Mouse (Mus musculus) cerebellum, adult 11 months (tissue): ENCODE measurements around the gene Asxl1.

Source experiments
- DNase-seq: peaks from one replicate; pipeline ENCODE4 v3.0.0; 2022

The Asxl1 gene

GRCm38 (mm10) chr2:153345454-153346220 is at the start of gene Asxl1:
TSS of gene Asxl1 (plus strand) at chr2:153345829.
- DNase-seq: peak; percentile 93

- DNase-seq: no peak
Measured at GRCm38 (mm10) chr2:153297771-153298170, 47.9 kb upstream of the Asxl1 start.

- no peak for DNase-seq
Measured at GRCm38 (mm10) chr2:153298460-153298859, 47.2 kb upstream of the Asxl1 start.

DNA sequence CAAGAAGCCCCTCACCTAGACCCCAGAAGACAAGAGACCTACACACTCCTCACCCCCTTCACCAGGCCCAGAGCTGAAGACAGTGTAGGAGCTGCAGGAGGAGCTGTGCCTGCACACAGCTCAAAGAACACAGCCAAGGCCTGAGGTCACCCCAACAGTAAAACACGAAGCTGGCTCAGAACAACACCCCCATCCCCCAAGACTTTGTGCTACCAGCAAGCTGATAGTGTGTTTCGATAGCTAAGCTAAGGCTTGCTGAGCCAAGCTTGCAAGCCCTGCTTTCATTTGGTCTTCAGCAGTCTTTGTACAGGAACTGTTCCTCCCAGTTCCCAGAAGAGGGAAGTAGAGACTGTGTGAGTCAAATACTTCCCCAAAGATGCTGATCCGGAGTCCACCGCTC is 46.8 kb upstream of the Asxl1 start:
- no peak for DNase-seq

DNA sequence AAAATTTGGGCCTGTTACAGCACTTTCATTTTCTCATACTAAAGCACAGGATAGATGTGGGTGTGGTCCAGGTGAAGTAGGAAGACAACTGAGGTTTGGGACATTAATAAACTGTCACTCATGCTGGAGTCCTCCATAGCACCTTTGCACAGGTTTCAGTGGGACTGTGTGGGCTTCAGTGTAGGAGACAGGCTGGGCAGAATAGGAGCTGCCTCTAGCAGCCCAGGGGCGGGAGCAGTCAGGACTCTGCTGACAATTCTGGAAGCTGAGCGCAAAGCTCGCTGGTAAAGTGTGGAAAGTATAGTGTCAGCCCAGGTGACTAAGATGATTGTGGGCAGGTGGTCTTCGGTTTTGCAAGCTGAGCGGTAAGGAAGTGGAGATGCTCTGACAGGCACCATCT is 44.5 kb upstream of the Asxl1 start:
- DNase-seq: no peak

GRCm38 (mm10) chr2:153305240-153305639 is 40.4 kb upstream of the Asxl1 start:
- DNase-seq: no peak

- no peak for DNase-seq
Measured at GRCm38 (mm10) chr2:153308586-153308985, 37.0 kb upstream of the Asxl1 start.

DNA sequence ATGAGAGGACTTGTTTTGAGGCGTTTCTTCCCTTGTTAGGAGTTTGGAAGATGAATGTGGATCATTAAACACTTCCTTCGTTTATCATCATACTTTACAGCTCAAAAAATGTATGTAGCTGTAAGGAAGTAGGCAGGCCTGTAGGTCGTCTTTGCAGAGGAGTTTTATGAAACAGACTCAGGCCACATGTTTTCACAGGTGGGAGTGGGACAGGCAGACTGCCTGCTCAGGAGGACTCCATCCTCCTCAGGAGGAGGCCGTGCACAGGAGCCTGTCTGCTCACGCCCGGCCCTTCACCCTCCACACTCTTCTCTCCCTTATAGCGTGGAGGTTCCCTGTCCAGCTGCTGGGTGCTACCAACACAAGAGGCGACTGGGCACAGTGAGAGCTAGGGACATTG is 36.5 kb upstream of the Asxl1 start:
- no peak for DNase-seq

DNA sequence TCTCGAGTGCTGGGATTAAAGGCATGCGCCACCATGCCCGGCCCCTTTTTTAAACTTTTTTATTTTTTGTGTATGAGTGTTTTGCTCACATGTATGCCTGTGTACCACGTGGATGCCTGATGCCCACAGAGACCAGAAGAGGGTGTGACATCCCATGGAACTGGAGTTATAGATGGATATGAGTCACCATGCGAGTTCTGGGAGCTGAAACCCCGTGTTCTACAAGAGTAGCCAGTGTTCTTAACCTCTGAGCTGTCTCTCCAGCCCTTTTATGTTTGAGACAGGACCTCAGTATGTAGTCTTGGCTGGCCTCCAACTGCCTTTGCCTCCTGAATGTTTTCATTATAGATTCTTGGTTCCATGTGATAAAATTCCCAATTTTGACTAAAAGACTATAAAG is 35.4 kb upstream of the Asxl1 start:
- DNase-seq: no peak

- no peak for DNase-seq
Measured at GRCm38 (mm10) chr2:153312884-153313283, 32.7 kb upstream of the Asxl1 start.

- DNase-seq: no peak
Measured at GRCm38 (mm10) chr2:153318408-153318807, 27.2 kb upstream of the Asxl1 start.

- no peak for DNase-seq
Measured at GRCm38 (mm10) chr2:153319036-153319643, 26.5 kb upstream of the Asxl1 start.

DNA sequence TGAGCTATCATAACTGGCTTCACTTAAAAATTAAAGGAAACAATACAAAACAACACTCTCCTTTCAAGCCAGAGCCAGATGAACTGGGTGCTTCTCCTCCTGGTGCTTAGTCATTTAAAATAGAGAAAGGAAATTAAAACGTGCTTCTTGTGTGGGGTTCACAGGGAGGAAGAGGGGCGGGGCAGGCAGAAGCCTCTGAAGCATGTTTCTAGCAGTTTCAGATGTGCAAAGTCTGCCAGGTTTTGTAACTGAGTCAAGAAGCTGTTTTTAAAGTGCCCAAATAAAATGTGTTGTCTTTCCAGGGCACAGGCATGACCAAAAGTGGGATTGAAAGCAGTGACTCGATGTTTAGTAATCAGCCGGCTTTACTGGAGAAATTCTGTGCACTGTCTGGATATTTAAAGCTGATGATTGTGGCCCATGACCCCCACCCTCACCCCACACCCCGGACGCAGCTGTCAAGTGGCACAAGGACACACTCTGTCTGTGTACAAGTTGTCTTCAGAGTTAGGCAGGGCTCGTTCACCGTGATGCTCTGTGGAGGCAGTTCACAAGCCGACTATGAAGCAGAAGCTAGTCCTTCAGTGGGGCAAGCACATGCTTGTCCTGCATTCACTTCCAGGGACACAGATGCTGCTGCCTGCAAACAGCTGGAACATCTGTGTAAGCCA is 19.8 kb upstream of the Asxl1 start:
- no peak for DNase-seq

DNA sequence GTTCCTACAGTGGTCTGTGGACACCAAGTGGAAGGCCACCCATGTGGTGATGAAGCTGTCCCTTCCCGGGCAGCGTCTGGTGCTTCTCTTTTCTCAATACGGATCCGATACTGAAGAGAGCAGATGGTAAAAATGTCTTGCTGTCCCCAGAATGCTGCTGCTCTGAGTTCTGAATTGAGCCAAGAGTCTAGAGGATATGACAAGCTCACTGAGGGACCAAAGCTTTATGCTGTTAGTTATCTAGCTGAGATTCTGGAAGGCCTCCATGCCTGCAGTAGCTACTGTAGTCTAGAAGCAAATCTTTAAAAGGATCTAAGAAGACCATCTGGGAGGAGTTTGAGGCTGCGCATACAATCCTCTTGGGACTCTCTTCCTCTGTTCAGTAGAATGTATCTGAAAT is 13.4 kb upstream of the Asxl1 start:
- DNase-seq: peak; percentile 27

DNA sequence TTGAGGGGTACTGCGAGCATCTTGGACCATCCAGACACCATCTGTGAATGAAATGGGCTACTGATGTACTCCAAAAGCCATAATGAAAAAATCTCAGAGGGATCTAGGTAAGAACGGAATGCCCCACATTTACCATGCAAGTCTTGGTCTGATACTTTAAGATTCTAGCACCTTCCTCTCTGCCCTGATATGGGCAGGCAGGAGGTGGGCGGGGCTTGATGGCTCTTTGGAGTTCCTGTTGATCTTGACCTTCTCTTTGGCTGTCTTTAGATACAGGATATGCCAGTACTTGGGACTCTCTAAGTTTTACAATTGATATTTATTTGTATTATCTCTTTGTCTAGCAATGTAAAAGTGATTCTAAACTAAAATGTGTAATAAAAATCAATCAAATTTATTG is 12.6 kb upstream of the Asxl1 start:
- DNase-seq: no peak

DNA sequence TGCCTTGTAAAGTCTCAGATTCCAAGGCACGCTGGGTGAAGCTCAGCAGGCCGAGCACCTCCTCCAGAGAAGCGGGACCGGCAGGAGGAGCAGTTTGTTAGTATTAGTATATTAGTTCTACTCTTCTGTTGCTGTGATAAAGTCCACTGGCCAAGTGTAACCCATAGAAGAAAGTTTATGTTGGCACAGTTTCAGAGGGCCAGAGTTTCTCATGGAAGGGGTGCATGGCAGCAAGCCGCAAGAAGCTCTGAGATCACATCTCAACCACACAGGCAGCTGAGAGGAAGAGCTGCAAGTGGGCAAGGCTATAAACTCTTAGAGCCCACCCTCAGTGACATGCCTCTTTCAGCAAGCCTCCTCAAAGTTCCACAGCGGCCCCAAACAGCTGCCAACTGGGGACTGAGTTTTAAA is 11.8 kb upstream of the Asxl1 start:
- DNase-seq: no peak

DNA sequence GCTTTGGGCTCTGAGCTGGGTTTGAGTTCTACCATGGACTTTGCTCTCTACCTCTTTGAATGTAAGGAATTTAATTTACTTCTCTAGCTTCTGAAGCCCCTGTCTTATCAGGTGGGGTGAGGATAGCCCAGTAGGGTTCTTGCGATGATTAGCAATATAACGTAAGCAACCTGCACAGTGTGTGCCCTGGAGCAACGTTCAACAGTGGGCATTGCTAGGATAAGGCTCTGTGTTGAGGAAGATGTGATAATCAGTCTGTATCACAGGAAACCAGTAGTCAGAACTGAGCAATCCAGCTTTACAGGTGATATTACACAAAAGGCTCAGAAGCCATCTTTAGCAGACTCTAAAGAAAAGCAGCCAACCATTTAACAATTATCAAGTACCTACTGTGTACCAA is 11.3 kb upstream of the Asxl1 start:
- DNase-seq: no peak

GRCm38 (mm10) chr2:153336117-153336516 is 9.5 kb upstream of the Asxl1 start:
- no peak for DNase-seq

DNA sequence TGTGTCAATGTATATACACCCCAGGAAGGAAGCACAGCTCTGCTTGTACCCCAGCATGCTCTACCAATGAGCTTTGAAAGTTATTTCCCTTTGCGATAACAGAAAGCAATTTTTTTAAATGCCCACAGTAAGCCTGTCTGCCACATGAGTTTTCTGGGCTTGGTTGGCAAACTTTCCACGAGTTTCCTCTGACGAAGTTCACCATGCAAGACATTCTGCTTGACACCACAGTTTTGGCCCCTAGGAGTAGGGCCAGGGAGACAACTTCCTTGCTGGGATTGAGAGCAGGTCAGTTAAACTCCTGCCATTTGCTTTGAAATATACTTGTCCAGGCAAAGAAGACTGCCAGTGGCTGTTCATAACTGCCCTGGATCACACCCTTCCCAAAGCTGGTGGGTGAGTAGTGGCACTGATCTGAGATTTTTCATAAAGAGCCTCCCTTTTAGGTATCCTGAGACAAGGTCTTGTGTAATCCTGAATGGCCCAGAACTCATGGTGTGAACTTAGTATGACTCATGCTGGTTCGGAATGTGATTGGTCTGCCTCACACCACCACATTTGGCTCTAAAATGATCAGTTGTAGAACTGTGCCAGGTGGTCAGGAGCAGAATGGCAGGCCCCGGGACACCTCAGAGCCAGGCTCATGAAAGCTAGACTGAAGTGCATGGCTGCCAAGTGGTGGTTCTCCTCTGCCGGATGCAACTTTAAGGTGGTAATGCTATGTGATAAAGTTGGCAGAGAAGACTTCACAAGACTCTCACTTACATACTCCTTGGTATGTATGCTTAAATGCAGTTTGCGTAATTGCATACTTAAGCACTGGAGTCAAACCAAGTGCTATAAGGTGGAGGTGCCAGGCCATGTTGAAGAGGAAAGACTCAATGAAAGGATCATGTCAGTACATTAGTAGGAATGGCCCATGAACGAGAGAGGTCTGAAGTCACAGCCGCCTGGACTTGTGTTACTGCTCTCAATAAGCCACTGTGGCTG is 7.0 kb upstream of the Asxl1 start:
- DNase-seq: no peak

GRCm38 (mm10) chr2:153342166-153342565 is 3.5 kb upstream of the Asxl1 start:
- DNase-seq: no peak

- no peak for DNase-seq
Measured at GRCm38 (mm10) chr2:153342602-153343001, 3.0 kb upstream of the Asxl1 start.

DNA sequence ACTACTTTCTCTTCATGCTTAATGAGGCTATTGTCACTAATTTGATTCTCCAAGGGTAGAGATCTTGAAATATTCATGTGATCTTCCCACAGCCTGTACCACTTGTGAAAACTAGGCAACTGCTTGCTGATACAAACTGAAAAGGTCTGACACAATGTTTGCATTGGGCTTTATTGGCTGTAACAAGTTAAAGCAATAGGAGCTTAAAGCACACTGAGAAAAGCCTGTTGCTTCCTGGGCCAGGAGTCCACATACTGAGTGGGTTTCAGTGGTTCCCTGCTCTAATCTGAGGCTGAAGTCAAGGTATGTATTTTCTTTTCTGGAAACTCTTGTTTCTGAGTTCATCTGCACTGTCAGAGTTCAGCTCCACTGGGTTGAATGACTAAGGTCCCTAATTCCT is 2.4 kb upstream of the Asxl1 start:
- no peak for DNase-seq

DNA sequence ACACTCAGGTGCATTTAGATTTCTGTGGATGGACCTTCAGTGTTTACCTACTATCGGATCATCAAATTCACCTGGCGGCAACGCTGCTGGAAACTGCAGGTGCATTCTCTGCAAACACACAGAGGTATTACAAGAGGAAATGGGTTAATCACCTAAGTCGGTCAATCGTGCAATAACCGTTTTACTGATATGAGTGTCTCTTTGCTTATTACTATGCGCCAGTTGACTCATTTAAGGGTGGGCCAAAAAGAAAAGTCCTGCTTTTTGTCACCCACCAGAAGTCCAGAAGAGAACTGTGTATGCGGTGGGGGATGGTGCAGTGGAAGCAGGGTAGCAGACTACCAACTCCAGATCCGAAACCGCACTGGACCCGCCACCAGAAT is 567 bp upstream of the Asxl1 start:
- no peak for DNase-seq
